Mouse (Mus musculus) brain, adult 2 months (tissue): ENCODE measurements at regions not wholly inside any gene's neighbourhood (a gene's known extent, or its start where the extent isn't known, plus 50 kb on each side); places are given as distances from the start of the nearest gene placed in this dataset.

ENCODE experiments used
- DNase-seq: peaks from one replicate; pipeline ENCODE4 v3.0.0; 2011; ENCODE audit warnings: low read depth, low spot score

- DNase-seq = peak; percentile 47
These were observed 87.2 kb upstream of the Agbl1 start for GRCm38 (mm10) chr7:76142455-76142854.

GRCm38 (mm10) chr7:76146385-76146784, 83.3 kb upstream of the Agbl1 start:
- no peak for DNase-seq

GRCm38 (mm10) chr7:76156869-76157268, 72.8 kb upstream of the Agbl1 start:
- DNase-seq = peak; percentile 65

GRCm38 (mm10) chr7:76164191-76164590, 65.5 kb upstream of the Agbl1 start:
- DNase-seq = no peak

- DNase-seq = no peak
These were observed 64.7 kb upstream of the Agbl1 start for GRCm38 (mm10) chr7:76164735-76165630.

- no peak for DNase-seq
These were observed 59.2 kb upstream of the Agbl1 start for GRCm38 (mm10) chr7:76170481-76170880.

GRCm38 (mm10) chr7:76176235-76176634, 53.5 kb upstream of the Agbl1 start:
- DNase-seq = no peak

- DNase-seq = peak; percentile 25
These were observed 52.3 kb upstream of the Agbl1 start for GRCm38 (mm10) chr7:76177420-76177819.
